Mouse (Mus musculus): ENCODE measurements around the gene Ube2j2. TPM values are rescaled to one million over a fixed set of nuclear protein-coding genes. Genes with fewer than 3 reads are reported as not detected.

Ube2j2 gene
- polyA plus RNA-seq, 1 experiment from 2014 or later: 71.7 TPM

GRCm38 (mm10) chr4:155992906-155993547, 49.4 kb downstream of the Ube2j2 start:
- H3K4me1 ChIP-seq (replicated peaks): peaks cover 24% of the 10 kb centered on the region
- peak; percentile 84 for ATAC-seq (replicated peaks; ENCODE audit: insufficient number of reproducible peaks, insufficient read depth, low FRiP score, low read depth)
- no peaks in the 10 kb centered on the region for H3K27me3 ChIP-seq
- H3K36me3 ChIP-seq: peaks cover 17% of the 10 kb centered on the region
- no peaks in the 10 kb centered on the region for H3K9me3 ChIP-seq (replicated peaks)
- WGBS: under 1% methylated on average over 70 of the region's 70 CpGs
- H3K4me2 ChIP-seq: peak overlapping the region; percentile 72
- H3K9ac ChIP-seq: peak overlapping the region; percentile 84
- peak overlapping the region; percentile 70 for H3K4me3 ChIP-seq
- H3K27ac ChIP-seq: peak overlapping the region; percentile 98

- Histone ChIP-seq H3K27ac (peak overlapping the region; percentile 98), H3K9ac (peak overlapping the region; percentile 84), H3K4me1 (replicated peaks) (peaks cover 24% of the 10 kb centered on the region), H3K27me3 (no peaks in the 10 kb centered on the region), H3K9me3 (replicated peaks) (no peaks in the 10 kb centered on the region), H3K4me3 (peak overlapping the region; percentile 70), H3K36me3 (peaks cover 23% of the 10 kb centered on the region), H3K4me2 (peak overlapping the region; percentile 72)
- WGBS: 3% methylated on average over 15 of the region's 15 CpGs
- no peak for ATAC-seq (replicated peaks; ENCODE audit: insufficient number of reproducible peaks, insufficient read depth, low FRiP score, low read depth)
Measured at GRCm38 (mm10) chr4:155993606-155994005, 50.0 kb downstream of the Ube2j2 start.

GRCm38 (mm10) chr4:156004109-156004508, 60.5 kb downstream of the Ube2j2 start:
- no peaks in the 10 kb centered on the region for H3K9me3 ChIP-seq (replicated peaks)
- H3K36me3 ChIP-seq: peaks cover 87% of the 10 kb centered on the region
- WGBS: 88% methylated on average over 3 of the region's 3 CpGs
- H3K27me3 ChIP-seq: no peaks in the 10 kb centered on the region
- no peak overlapping the region for H3K4me2 ChIP-seq
- H3K27ac ChIP-seq: no peak overlapping the region
- no peaks in the 10 kb centered on the region for H3K4me1 ChIP-seq (replicated peaks)
- no peak overlapping the region for H3K4me3 ChIP-seq
- ATAC-seq (replicated peaks; ENCODE audit: insufficient number of reproducible peaks, insufficient read depth, low FRiP score, low read depth): no peak
- no peak overlapping the region for H3K9ac ChIP-seq

- 91% methylated on average over 4 of the region's 4 CpGs for WGBS
- no peak overlapping the region for H3K4me2 ChIP-seq
- H3K9ac ChIP-seq: no peak overlapping the region
- H3K27me3 ChIP-seq: no peaks in the 10 kb centered on the region
- ATAC-seq (replicated peaks; ENCODE audit: insufficient number of reproducible peaks, insufficient read depth, low FRiP score, low read depth): no peak
- no peaks in the 10 kb centered on the region for H3K9me3 ChIP-seq (replicated peaks)
- H3K4me1 ChIP-seq (replicated peaks): no peaks in the 10 kb centered on the region
- H3K36me3 ChIP-seq: peaks cover 81% of the 10 kb centered on the region
- H3K27ac ChIP-seq: no peak overlapping the region
- no peak overlapping the region for H3K4me3 ChIP-seq
Measured at GRCm38 (mm10) chr4:156008369-156008768, 64.7 kb downstream of the Ube2j2 start.

Small RNA genes lying within 50 kb of the gene (microRNA-seq; reads per million reads assigned to microRNA genes)
- gene Gm22991: not detected

Other genes starting within 250 kb of the Ube2j2 start
- gene Fndc10, start 249.5 kb upstream of the Ube2j2 start, polyA plus RNA-seq (2015; fragmentation: Nextera tagmentation; extraction: Ambion mirVana): 3.8 and 5.0 TPM in 2 replicates
- gene Ssu72, start 239.0 kb upstream of the Ube2j2 start, polyA plus RNA-seq (2015; fragmentation: Nextera tagmentation; extraction: Ambion mirVana): 97.0 and 107 TPM in 2 replicates
- gene Tmem240, start 209.0 kb upstream of the Ube2j2 start, polyA plus RNA-seq (2015; fragmentation: Nextera tagmentation; extraction: Ambion mirVana): 0.53 and 0.56 TPM in 2 replicates
- gene Atad3a, start 182.7 kb upstream of the Ube2j2 start, polyA plus RNA-seq (2015; fragmentation: Nextera tagmentation; extraction: Ambion mirVana): 88.9 and 108 TPM in 2 replicates
- 5.9 and 7.8 TPM in 2 replicates for gene Vwa1, start 169.1 kb upstream of the Ube2j2 start, polyA plus RNA-seq (2015; fragmentation: Nextera tagmentation; extraction: Ambion mirVana)
- gene Tmem88b, start 158.0 kb upstream of the Ube2j2 start, polyA plus RNA-seq (2015; fragmentation: Nextera tagmentation; extraction: Ambion mirVana): 1.7 and 2.0 TPM in 2 replicates
- 0.13 TPM in 1 of 2 replicates, not detected in the other for gene Ankrd65, start 153.4 kb upstream of the Ube2j2 start, polyA plus RNA-seq (2015; fragmentation: Nextera tagmentation; extraction: Ambion mirVana)
- gene Mrpl20, start 141.0 kb upstream of the Ube2j2 start, polyA plus RNA-seq (2015; fragmentation: Nextera tagmentation; extraction: Ambion mirVana): 131 TPM in 2 replicates
- 106 and 123 TPM in 2 replicates for gene Ccnl2, start 131.3 kb upstream of the Ube2j2 start, polyA plus RNA-seq (2015; fragmentation: Nextera tagmentation; extraction: Ambion mirVana)
- gene Aurkaip1, start 112.6 kb upstream of the Ube2j2 start, polyA plus RNA-seq (2015; fragmentation: Nextera tagmentation; extraction: Ambion mirVana): 121 and 124 TPM in 2 replicates
- 72.7 and 91.4 TPM in 2 replicates for gene Mxra8, start 104.2 kb upstream of the Ube2j2 start, polyA plus RNA-seq (2015; fragmentation: Nextera tagmentation; extraction: Ambion mirVana)
- 8.1 and 12.2 TPM in 2 replicates for gene Dvl1, start 96.4 kb upstream of the Ube2j2 start, polyA plus RNA-seq (2015; fragmentation: Nextera tagmentation; extraction: Ambion mirVana)
- gene Tas1r3, start 80.5 kb upstream of the Ube2j2 start, polyA plus RNA-seq (2015; fragmentation: Nextera tagmentation; extraction: Ambion mirVana): 0.14 TPM in 2 replicates
- gene Cptp, start 74.4 kb upstream of the Ube2j2 start, polyA plus RNA-seq (2015; fragmentation: Nextera tagmentation; extraction: Ambion mirVana): 7.8 and 10.3 TPM in 2 replicates
- gene Ints11, start 74.3 kb upstream of the Ube2j2 start, polyA plus RNA-seq (2015; fragmentation: Nextera tagmentation; extraction: Ambion mirVana): 27.3 and 41.4 TPM in 2 replicates
- 28.7 and 32.4 TPM in 2 replicates for gene Pusl1, start 52.0 kb upstream of the Ube2j2 start, polyA plus RNA-seq (2015; fragmentation: Nextera tagmentation; extraction: Ambion mirVana)
- 8.2 and 13.5 TPM in 2 replicates for gene Acap3, start 52.0 kb upstream of the Ube2j2 start, polyA plus RNA-seq (2015; fragmentation: Nextera tagmentation; extraction: Ambion mirVana)
- gene C1qtnf12, start 18.5 kb downstream of the Ube2j2 start, polyA plus RNA-seq (2015; fragmentation: Nextera tagmentation; extraction: Ambion mirVana): 24.9 and 31.3 TPM in 2 replicates
- 7.7 and 10.0 TPM in 2 replicates for gene B3galt6, start 48.8 kb downstream of the Ube2j2 start, polyA plus RNA-seq (2015; fragmentation: Nextera tagmentation; extraction: Ambion mirVana)
- 105 and 127 TPM in 2 replicates for gene Sdf4, start 49.0 kb downstream of the Ube2j2 start, polyA plus RNA-seq (2015; fragmentation: Nextera tagmentation; extraction: Ambion mirVana)
- gene Tnfrsf4, start 70.0 kb downstream of the Ube2j2 start, polyA plus RNA-seq (2015; fragmentation: Nextera tagmentation; extraction: Ambion mirVana): 0.36 and 0.55 TPM in 2 replicates
- 1.9 and 2.9 TPM in 2 replicates for gene Tnfrsf18, start 82.3 kb downstream of the Ube2j2 start, polyA plus RNA-seq (2015; fragmentation: Nextera tagmentation; extraction: Ambion mirVana)
- 0.59 and 1.1 TPM in 2 replicates for gene Ttll10, start 115.6 kb downstream of the Ube2j2 start, polyA plus RNA-seq (2015; fragmentation: Nextera tagmentation; extraction: Ambion mirVana)
- 11.6 and 19.4 TPM in 2 replicates for gene 9430015G10Rik, start 166.2 kb downstream of the Ube2j2 start, polyA plus RNA-seq (2015; fragmentation: Nextera tagmentation; extraction: Ambion mirVana)
- 0.19 and 0.30 TPM in 2 replicates for gene Rnf223, start 186.7 kb downstream of the Ube2j2 start, polyA plus RNA-seq (2015; fragmentation: Nextera tagmentation; extraction: Ambion mirVana)

Data from heart, embryonic 15.5 days (tissue).